8 mouse cellular contexts compared by ENCODE assay signal in the genomic region with DNA sequence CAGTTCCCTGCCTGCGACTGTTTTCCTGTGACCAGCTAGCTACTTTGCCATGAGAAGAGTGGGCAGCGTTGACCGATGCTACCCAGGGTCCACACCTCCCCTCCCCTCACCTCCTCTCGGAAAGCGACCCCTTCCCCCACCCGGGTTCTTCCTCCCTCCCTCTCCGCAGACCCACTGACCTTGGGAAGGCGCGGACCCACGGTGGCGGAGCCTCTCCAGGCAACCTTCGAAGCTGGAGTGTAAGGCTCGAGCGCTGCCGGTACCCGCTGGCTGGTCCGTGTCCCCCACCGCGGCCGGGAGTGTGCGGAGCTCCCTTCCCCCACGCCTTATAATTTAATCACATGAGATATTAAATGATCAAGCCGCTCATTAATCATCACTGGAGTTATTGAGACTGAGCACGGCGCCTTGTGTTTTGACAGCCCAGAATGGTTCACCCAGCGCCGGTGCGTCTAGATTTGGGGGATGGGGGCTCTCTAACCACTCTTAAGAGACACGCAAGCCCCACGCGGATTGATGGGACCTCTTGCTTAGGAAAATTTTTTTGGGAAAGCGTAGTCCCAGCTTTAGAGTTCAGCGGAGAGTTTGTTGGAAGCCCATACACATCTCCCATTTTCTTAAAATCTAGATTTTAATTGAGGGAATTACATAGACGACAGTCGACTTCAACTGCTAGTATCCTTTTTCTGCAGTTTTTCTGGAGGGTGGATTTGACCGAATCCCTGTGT. TPM values are rescaled to one million over a fixed set of nuclear protein-coding genes. Genes with fewer than 3 reads are reported as not detected.
DNase-seq lines count a peak whose midpoint lies in the region; ATAC-seq and TF ChIP-seq lines count a peak whose summit lies in the region.

No protein-coding gene starts in this region.

- peak overlapping the region; percentile 33 for H3K4me2 ChIP-seq in hindbrain, embryonic 16.5 days (ENCODE audit: low read length)
- H3K4me2 ChIP-seq in stomach, embryonic 14.5 days (replicated peaks; ENCODE audit: low read depth, low read length), result no peak overlapping the region

- peaks cover 26% of the 10 kb centered on the region for H3K4me1 ChIP-seq in megakaryocyte, embryonic 14.5 days
- no peaks in the 10 kb centered on the region; the same call in 1 of the 2 replicates for H3K4me1 ChIP-seq in hindbrain, embryonic 16.5 days (ENCODE audit: control insufficient read depth, insufficient read depth, low read depth, low read length)
- no peaks in the 10 kb centered on the region; the same call in 1 of the 2 replicates for H3K4me1 ChIP-seq in stomach, embryonic 14.5 days (ENCODE audit: control insufficient read depth, insufficient read depth, low read length)

- H3K4me3 ChIP-seq in gastrocnemius, adult 2 months, result peak overlapping the region; percentile 21; the same call in 1 of the 2 replicates
- H3K4me3 ChIP-seq in megakaryocyte, embryonic 14.5 days (replicated peaks), result peak overlapping the region; percentile 4
- peak overlapping the region; percentile 30 for H3K4me3 ChIP-seq in hindbrain, embryonic 16.5 days (ENCODE audit: low read length)
- peak overlapping the region; percentile 3; the same call in 1 of the 2 replicates for H3K4me3 ChIP-seq in stomach, embryonic 14.5 days (ENCODE audit: low read depth, low read length)

- DNase-seq in gastrocnemius, adult 2 months, result peak; percentile 19
- DNase-seq in gastrocnemius, postnatal 14 days, result no peak
- no peak for DNase-seq in lung, postnatal 14 days
- no peak for DNase-seq in cerebellum, adult 9-11 months

- 0 out of 2 replicates have a peak, but pooled peaks cover 3% of the 10 kb centered on the region for H3K9me3 ChIP-seq in megakaryocyte, embryonic 14.5 days
- H3K9me3 ChIP-seq in hindbrain, embryonic 16.5 days (ENCODE audit: control insufficient read depth, low read length), result no peaks in the 10 kb centered on the region
- H3K9me3 ChIP-seq in stomach, embryonic 14.5 days (ENCODE audit: control insufficient read depth, low read depth, low read length), result no peaks in the 10 kb centered on the region

- no peaks in the 10 kb centered on the region for H3K36me3 ChIP-seq in megakaryocyte, embryonic 14.5 days (replicated peaks; ENCODE audit: low read length)
- no peaks in the 10 kb centered on the region for H3K36me3 ChIP-seq in hindbrain, embryonic 16.5 days (ENCODE audit: control insufficient read depth, insufficient read depth, low read length)
- no peaks in the 10 kb centered on the region for H3K36me3 ChIP-seq in stomach, embryonic 14.5 days (ENCODE audit: control insufficient read depth, insufficient read depth, low read length)

- WGBS in hindbrain, embryonic 16.5 days, result 2% methylated on average over 36 of the region's 36 CpGs
- WGBS in stomach, embryonic 14.5 days, result 2% methylated on average over 36 of the region's 36 CpGs

- intact Hi-C loops in gastrocnemius, adult 2 months (cut with DNase I), result no loop called here
- intact Hi-C loops in gastrocnemius, postnatal 14 days (cut with DNase I; ENCODE audit: low total_unique reads), result loop anchor here (10.0 kb wide), 1 partner anchor 245 kb away; the partner anchor contains the start of gene Nkx2-4

- H3K27me3 ChIP-seq in megakaryocyte, embryonic 14.5 days (replicated peaks), result peaks cover 71% of the 10 kb centered on the region
- H3K27me3 ChIP-seq in hindbrain, embryonic 16.5 days (replicated peaks; ENCODE audit: control insufficient read depth, insufficient read depth, low read length), result peaks cover 39% of the 10 kb centered on the region
- peaks cover 67% of the 10 kb centered on the region for H3K27me3 ChIP-seq in stomach, embryonic 14.5 days (ENCODE audit: control insufficient read depth, insufficient read depth, low read length)

- ATAC-seq in megakaryocyte, adult 5-6 weeks (ENCODE audit: poor library complexity, severe bottlenecking), result no peak
- ATAC-seq in hindbrain, embryonic 16.5 days, result peak; percentile 38; the same call in 1 of the 2 replicates
- peak; percentile 62; the same call in 1 of the 2 replicates for ATAC-seq in stomach, embryonic 14.5 days (ENCODE audit: insufficient number of reproducible peaks, insufficient read depth, low FRiP score, low read depth)

- 0 out of 2 replicates have a peak overlapping the region, but pooled peaks have one; percentile 7 for H3K9ac ChIP-seq in hindbrain, embryonic 16.5 days (ENCODE audit: low read depth, low read length)
- H3K9ac ChIP-seq in stomach, embryonic 14.5 days (replicated peaks; ENCODE audit: low read depth, low read length), result no peak overlapping the region

- TF ChIP-seq CTCF in gastrocnemius, adult 2 months (IDR thresholded peaks at IDR 0.05), result no peak

- no peak overlapping the region for H3K27ac ChIP-seq in gastrocnemius, adult 2 months
- H3K27ac ChIP-seq in hindbrain, embryonic 16.5 days (ENCODE audit: low read depth, low read length), result peak overlapping the region; percentile 18; the same call in 1 of the 2 replicates
- no peak overlapping the region for H3K27ac ChIP-seq in stomach, embryonic 14.5 days (ENCODE audit: low read length)

RNA-seq across cellular contexts. Expression of gene Kiz, which starts 16.2 kb away (rescaled TPM):
- total RNA-seq in gastrocnemius, adult 2 months (2021), result 10 to 100 TPM; 56.1 to 57.2 TPM
- total RNA-seq in gastrocnemius, postnatal 14 days (2021), result 10 to 100 TPM; 19.9 to 25.1 TPM
- polyA plus RNA-seq in megakaryocyte, embryonic 14.5 days (2012; ENCODE audit: insufficient read depth, low replicate concordance), result 0.77 and 3.5 TPM in 2 replicates
- total RNA-seq in megakaryocyte, adult 5-6 weeks (2015), result 40.8 and 49.4 TPM in 2 replicates
- 27.0 and 27.4 TPM in 2 replicates for total RNA-seq in megakaryocyte, adult 5-6 weeks (2017)
- polyA plus RNA-seq in hindbrain, embryonic 16.5 days (2015; fragmentation: Nextera tagmentation; extraction: Ambion mirVana), result 22.9 and 23.1 TPM in 2 replicates
- 29.5 and 30.8 TPM in 2 replicates for polyA plus RNA-seq in stomach, embryonic 14.5 days (2014; fragmentation: Nextera tagmentation; extraction: Ambion mirVana)
